Mouse (Mus musculus): ENCODE measurements around the gene Npy5r. TPM values are rescaled to one million over a fixed set of nuclear protein-coding genes. Genes with fewer than 3 reads are reported as not detected.

Gene Npy5r
- polyA plus RNA-seq, 1 experiment from 2014 or later, result not detected

DNA sequence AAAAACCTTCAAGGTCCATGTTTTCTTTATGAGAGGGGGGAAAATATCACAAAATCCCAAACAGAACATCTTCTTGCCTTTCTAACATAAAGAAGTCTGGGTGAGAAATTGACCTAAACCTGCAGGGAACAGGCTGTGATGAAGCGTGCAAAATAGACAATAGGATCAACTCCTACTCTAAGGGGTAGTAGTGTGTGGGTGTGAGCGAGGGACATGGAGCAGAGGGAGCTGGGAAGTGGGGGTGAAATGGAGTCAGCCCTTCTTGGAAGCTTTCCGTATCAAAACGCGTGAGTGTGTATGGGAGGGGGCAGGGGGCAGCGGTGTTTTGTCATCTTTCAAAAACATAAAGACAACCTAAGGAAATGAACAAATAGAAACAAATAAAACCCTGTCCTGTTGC lies 467 bp upstream of the Npy5r start:
- Histone ChIP-seq H3K36me3 (no peaks in the 10 kb centered on the region), H3K4me2 (peak overlapping the region; percentile 95), H3K27me3 (replicated peaks) (peaks cover 35% of the 10 kb centered on the region), H3K9ac (no peak overlapping the region), H3K4me1 (replicated peaks) (peaks cover 9% of the 10 kb centered on the region), H3K27ac (ENCODE audit: poor library complexity, severe bottlenecking) (no peak overlapping the region), H3K4me3 (peak overlapping the region; percentile 55), H3K9me3 (replicated peaks) (no peaks in the 10 kb centered on the region)
- ATAC-seq (ENCODE audit: insufficient number of reproducible peaks, low FRiP score), result no peak
- WGBS, result 41% methylated on average over 6 of the region's 6 CpGs

- no peak overlapping the region for H3K4me2 ChIP-seq
- 71% methylated on average over 2 of the region's 2 CpGs for WGBS
- no peaks in the 10 kb centered on the region for H3K36me3 ChIP-seq
- no peaks in the 10 kb centered on the region for H3K4me1 ChIP-seq (replicated peaks)
- H3K9me3 ChIP-seq (replicated peaks), result no peaks in the 10 kb centered on the region
- H3K27me3 ChIP-seq (replicated peaks), result peaks cover 3% of the 10 kb centered on the region; the same call in 1 of the 2 replicates
- no peak overlapping the region for H3K9ac ChIP-seq
- no peak for ATAC-seq (ENCODE audit: insufficient number of reproducible peaks, low FRiP score)
- no peak overlapping the region for H3K27ac ChIP-seq (ENCODE audit: poor library complexity, severe bottlenecking)
- H3K4me3 ChIP-seq, result no peak overlapping the region
These were observed 6.7 kb downstream of the Npy5r start for GRCm38 (mm10) chr8:66681261-66681660.

GRCm38 (mm10) chr8:66630721-66631120 lies 57.2 kb downstream of the Npy5r start:
- ATAC-seq (ENCODE audit: insufficient number of reproducible peaks, low FRiP score), result no peak
- no peak overlapping the region for H3K9ac ChIP-seq
- H3K4me1 ChIP-seq (replicated peaks), result no peaks in the 10 kb centered on the region
- no peaks in the 10 kb centered on the region for H3K36me3 ChIP-seq
- no peak overlapping the region for H3K4me2 ChIP-seq
- H3K9me3 ChIP-seq (replicated peaks), result 0 out of 2 replicates have a peak, but pooled peaks cover 2% of the 10 kb centered on the region
- H3K4me3 ChIP-seq, result no peak overlapping the region
- H3K27ac ChIP-seq (ENCODE audit: poor library complexity, severe bottlenecking), result no peak overlapping the region
- 55% methylated on average over 1 of the region's 1 CpGs for WGBS
- H3K27me3 ChIP-seq (replicated peaks), result no peaks in the 10 kb centered on the region

Other genes starting within 250 kb of the Npy5r start
- gene Tma16, start 201.6 kb downstream of the Npy5r start, polyA plus RNA-seq (2016; fragmentation: Nextera tagmentation; extraction: Ambion mirVana), result 7.8 and 8.1 TPM in 2 replicates
- not detected in 2 replicates for gene Tktl2, start 176.4 kb downstream of the Npy5r start, polyA plus RNA-seq (2016; fragmentation: Nextera tagmentation; extraction: Ambion mirVana)
- gene Npy1r, start 9.1 kb upstream of the Npy5r start, polyA plus RNA-seq (2016; fragmentation: Nextera tagmentation; extraction: Ambion mirVana), result 1.4 and 1.5 TPM in 2 replicates
- 2.9 and 3.6 TPM in 2 replicates for gene Naf1, start 172.1 kb upstream of the Npy5r start, polyA plus RNA-seq (2016; fragmentation: Nextera tagmentation; extraction: Ambion mirVana)